In genomic region chr17:83272641-83273040, GRCm38 (mm10) we compare ENCODE assay signal across 30 mouse cellular contexts. TPM values are rescaled to one million over a fixed set of nuclear protein-coding genes. Genes with fewer than 3 reads are reported as not detected.
A peak's percentile ranks its signal among the peaks of the same experiment; 100 is the strongest.
DNase-seq lines count a peak whose midpoint lies in the region; ATAC-seq and TF ChIP-seq lines count a peak whose summit lies in the region.
"Had no signal": no experiment of that assay in that cellular context is flagged by ENCODE, and none has a peak within 500 bp of the region (broad histone marks: within the 10 kb centered on the region; RNA-seq: fewer than 3 reads in every experiment).

No protein-coding gene starts in this region.

- H3K27me3 ChIP-seq in liver, embryonic 15.5 days: peaks cover 52% of the 10 kb centered on the region
- H3K27me3 ChIP-seq in liver, embryonic 11.5 days (replicated peaks; ENCODE audit: control insufficient read depth, insufficient read depth, low read length): peaks cover 14% of the 10 kb centered on the region
- H3K27me3 ChIP-seq in E14TG2a.4 (ENCODE audit: insufficient read depth, low read length): peaks cover 46% of the 10 kb centered on the region
- H3K27me3 ChIP-seq: CH12.LX; hindbrain, embryonic 15.5 days; Patski had no signal

- no peak for TF ChIP-seq POLR2A in bone marrow, adult 2 months (IDR thresholded peaks at IDR 0.05; ENCODE audit: borderline replicate concordance, control insufficient read depth, low read depth, low read length)

- no peak overlapping the region for H3K9ac ChIP-seq in liver, embryonic 15.5 days
- no peak overlapping the region for H3K9ac ChIP-seq in liver, embryonic 11.5 days (ENCODE audit: low read depth, low read length)
- H3K9ac ChIP-seq: embryonic facial prominence, embryonic 13.5 days; hindbrain, embryonic 15.5 days; kidney, embryonic 15.5 days; limb, embryonic 12.5 days; midbrain, embryonic 12.5 days had no signal

- H3K4me2 ChIP-seq in liver, embryonic 15.5 days: peak overlapping the region; percentile 48; the same call in 1 of the 2 replicates
- no peak overlapping the region for H3K4me2 ChIP-seq in liver, embryonic 11.5 days
- H3K4me2 ChIP-seq: hindbrain, embryonic 15.5 days; midbrain, embryonic 12.5 days had no signal

- TF ChIP-seq CTCF in E14TG2a.4 (conservative IDR thresholded peaks at IDR 0.05; ENCODE audit: low read length): no peak
- no peak for TF ChIP-seq CTCF in bone marrow, adult 2 months (IDR thresholded peaks at IDR 0.05; ENCODE audit: control insufficient read depth, insufficient read depth, low read length)

- no peak overlapping the region for H3K27ac ChIP-seq in liver, embryonic 15.5 days (replicated peaks)
- H3K27ac ChIP-seq in liver, embryonic 11.5 days (ENCODE audit: low read depth, low read length): no peak overlapping the region
- peak overlapping the region; percentile 51 for H3K27ac ChIP-seq in bone marrow, adult 2 months (ENCODE audit: control insufficient read depth, insufficient read depth, low read depth, low read length, poor library complexity)
- H3K27ac ChIP-seq: embryonic facial prominence, embryonic 13.5 days; hindbrain, embryonic 15.5 days; kidney, embryonic 15.5 days; left cerebral cortex, adult 2 months; midbrain, embryonic 12.5 days had no signal

- no peak overlapping the region for H3K4me3 ChIP-seq in liver, embryonic 15.5 days (replicated peaks)
- H3K4me3 ChIP-seq in liver, embryonic 11.5 days (ENCODE audit: low read depth, low read length): no peak overlapping the region
- H3K4me3 ChIP-seq in E14TG2a.4 (replicated peaks; ENCODE audit: low read length): peak overlapping the region; percentile 57; the same call in 1 of the 2 replicates
- no peak overlapping the region for H3K4me3 ChIP-seq in bone marrow, adult 2 months (replicated peaks; ENCODE audit: control insufficient read depth, low read depth, low read length)
- H3K4me3 ChIP-seq: embryonic facial prominence, embryonic 13.5 days; erythroblast, embryonic 14.5 days; gastrocnemius, adult 2 months; hindbrain, embryonic 15.5 days; left cerebral cortex, adult 2 months; midbrain, embryonic 12.5 days had no signal

- no peak for DNase-seq in liver, embryonic 11.5 days (ENCODE audit: low spot score)
- peak; percentile 48 to 54 for DNase-seq in natural killer cell, adult 2 months (ENCODE audit: low spot score in 2 of 2)
- DNase-seq in kidney, adult 8-10 months: no peak
- DNase-seq in layer of hippocampus, postnatal 14 days (ENCODE audit: low spot score in 2 of 2): no peak
- DNase-seq: adrenal gland, postnatal 14 days; cerebellum, adult 11-12 months; cerebellum, adult 9-11 months; embryo, embryonic 11 days; gastrocnemius, adult 2 months; heart, postnatal 4 days; kidney, adult 11 months; kidney, postnatal 25 days; lung, adult 2 months; lung, postnatal 10 days; thymus, postnatal 14 days had no signal

- no peak for ATAC-seq in liver, embryonic 15.5 days (ENCODE audit: insufficient read depth)
- no peak for ATAC-seq in liver, embryonic 11.5 days (replicated peaks; ENCODE audit: low FRiP score)
- ATAC-seq: forebrain, embryonic 16.5 days; inflammation-experienced regulatory T-cells, adult 6 months; Patski had no signal

- H3K4me1 ChIP-seq in liver, embryonic 15.5 days (replicated peaks): peaks cover 27% of the 10 kb centered on the region
- peaks cover 34% of the 10 kb centered on the region for H3K4me1 ChIP-seq in liver, embryonic 11.5 days (replicated peaks; ENCODE audit: control insufficient read depth, insufficient read depth, low read length)
- H3K4me1 ChIP-seq in E14TG2a.4 (replicated peaks; ENCODE audit: low read depth, low read length): peaks cover 42% of the 10 kb centered on the region
- H3K4me1 ChIP-seq in bone marrow, adult 2 months (ENCODE audit: control insufficient read depth, insufficient read depth, low read length): peaks cover 11% of the 10 kb centered on the region

- H3K9me3 ChIP-seq in liver, embryonic 15.5 days (replicated peaks): no peaks in the 10 kb centered on the region
- H3K9me3 ChIP-seq in liver, embryonic 11.5 days (ENCODE audit: control insufficient read depth, low read length): no peaks in the 10 kb centered on the region
- no peaks in the 10 kb centered on the region for H3K9me3 ChIP-seq in E14TG2a.4 (ENCODE audit: low read length)
- H3K9me3 ChIP-seq: embryonic facial prominence, embryonic 13.5 days; G1E; hindbrain, embryonic 15.5 days; kidney, embryonic 15.5 days; limb, embryonic 12.5 days; midbrain, embryonic 12.5 days had no signal

- no peaks in the 10 kb centered on the region for H3K36me3 ChIP-seq in liver, embryonic 15.5 days (replicated peaks)
- H3K36me3 ChIP-seq in liver, embryonic 11.5 days (ENCODE audit: control insufficient read depth, insufficient read depth, low read length): no peaks in the 10 kb centered on the region
- H3K36me3 ChIP-seq in E14TG2a.4 (ENCODE audit: insufficient read depth, low read length): no peaks in the 10 kb centered on the region
- H3K36me3 ChIP-seq: embryonic facial prominence, embryonic 13.5 days; G1E; hindbrain, embryonic 15.5 days; kidney, embryonic 15.5 days; limb, embryonic 12.5 days; midbrain, embryonic 12.5 days had no signal

- 24% methylated on average over 8 of the region's 8 CpGs for WGBS in liver, embryonic 15.5 days (ENCODE audit: insufficient replicate concordance)
- WGBS in liver, embryonic 11.5 days: 42% methylated on average over 8 of the region's 8 CpGs
- 12% methylated on average over 8 of the region's 8 CpGs for WGBS in bone marrow, adult 2 months

RNA-seq across cellular contexts. Expression of gene Pkdcc, which starts 57.5 kb away (rescaled TPM):
- 2.8 and 4.1 TPM in 2 replicates for polyA plus RNA-seq in liver, embryonic 15.5 days (2015; fragmentation: Nextera tagmentation; extraction: Ambion mirVana)
- polyA plus RNA-seq in liver, embryonic 11.5 days (2014; fragmentation: Nextera tagmentation; extraction: Ambion mirVana): 14.3 and 19.4 TPM in 2 replicates
- polyA plus RNA-seq in bone marrow, adult 2 months (2011; ENCODE audit: insufficient read depth, insufficient read length, low replicate concordance, missing spikeins): 3.0 TPM in 1 of 2 replicates, not detected in the other
- 10 to 100 TPM; 18.6 to 21.3 TPM for total RNA-seq in layer of hippocampus, postnatal 14 days (2021)
- total RNA-seq: G1E had no signal
- polyA plus RNA-seq: G1E had no signal

Comparison
In these comparisons a context has a peak if more than half of its experiments do, and no peak if none do; other contexts are left out.
1. DNase-seq: peak in natural killer cell, adult 2 months (2 of 2); none in liver, embryonic 11.5 days (single experiment), kidney, adult 8-10 months (0 of 2) and layer of hippocampus, postnatal 14 days (0 of 2).